Mouse (Mus musculus): ENCODE data around the gene Ces1b. TPM values are rescaled to one million over a fixed set of nuclear protein-coding genes. Genes with fewer than 3 reads are reported as not detected.

Ces1b gene
- not detected in 2 replicates for polyA plus RNA-seq (2011; ENCODE audit: insufficient read length, low read depth, missing spikeins)

DNA sequence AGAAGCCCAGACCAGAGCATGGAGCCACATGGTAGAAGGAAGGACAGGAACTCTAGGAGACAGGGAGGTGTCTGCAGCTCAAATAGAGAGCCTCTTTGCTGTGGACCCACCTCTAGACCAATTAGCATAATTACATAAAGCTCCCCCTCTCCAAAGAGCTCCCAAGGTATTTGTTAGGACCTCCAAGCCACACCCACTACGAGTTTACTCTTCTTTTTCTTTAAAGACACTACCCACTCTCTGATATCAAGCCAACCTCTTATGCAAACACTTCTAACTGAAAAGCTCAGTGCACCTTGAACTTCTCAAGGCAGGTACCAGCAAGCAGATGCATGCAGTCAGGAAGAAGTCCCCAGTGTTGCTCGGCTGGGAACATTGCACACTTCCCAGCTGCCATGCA lies at the start of gene Ces1b:
Gene Ces1b (minus strand): TSS at position 131 of the 400 bp plus-strand sequence.
- Histone ChIP-seq H3K27ac (ENCODE audit: insufficient read depth, low read length) (no peak within 1 kb of the TSS), H3K4me3 (ENCODE audit: insufficient read depth, low read length) (no peak within 1 kb of the TSS), H3K4me1 (ENCODE audit: control insufficient read depth, insufficient read depth, low read length) (no peaks in the 10 kb centered on the region)
- TF ChIP-seq POLR2A (IDR thresholded peaks at IDR 0.05; ENCODE audit: low read depth, low read length) = no peak
- TF ChIP-seq CTCF (IDR thresholded peaks at IDR 0.05; ENCODE audit: borderline replicate concordance, insufficient read depth, low read length) = no peak

DNA sequence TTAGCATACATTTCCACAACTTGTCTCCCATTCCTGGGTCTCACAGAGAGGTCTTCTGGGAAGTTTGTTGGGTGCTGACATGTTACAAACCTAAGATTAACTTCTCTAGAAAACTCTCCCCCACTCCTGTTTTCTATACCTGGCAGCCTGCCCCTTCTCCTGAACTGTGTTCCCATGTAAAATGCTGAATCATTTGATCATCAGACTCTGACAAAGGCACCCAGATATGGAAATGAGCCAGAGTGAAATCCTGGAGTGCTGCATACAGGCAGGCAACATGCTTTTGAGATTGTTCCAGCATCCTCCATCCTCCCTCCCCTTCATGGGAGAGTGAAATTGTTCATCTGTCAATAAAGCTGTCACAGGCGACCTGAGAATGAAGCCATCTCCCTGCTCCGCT lies 46.7 kb upstream of the Ces1b start:
- no peak overlapping the region for H3K27ac ChIP-seq (ENCODE audit: insufficient read depth, low read length)
- no peak for TF ChIP-seq POLR2A (IDR thresholded peaks at IDR 0.05; ENCODE audit: low read depth, low read length)
- H3K4me1 ChIP-seq (ENCODE audit: control insufficient read depth, insufficient read depth, low read length) = no peaks in the 10 kb centered on the region
- H3K4me3 ChIP-seq (ENCODE audit: insufficient read depth, low read length) = no peak overlapping the region

DNA sequence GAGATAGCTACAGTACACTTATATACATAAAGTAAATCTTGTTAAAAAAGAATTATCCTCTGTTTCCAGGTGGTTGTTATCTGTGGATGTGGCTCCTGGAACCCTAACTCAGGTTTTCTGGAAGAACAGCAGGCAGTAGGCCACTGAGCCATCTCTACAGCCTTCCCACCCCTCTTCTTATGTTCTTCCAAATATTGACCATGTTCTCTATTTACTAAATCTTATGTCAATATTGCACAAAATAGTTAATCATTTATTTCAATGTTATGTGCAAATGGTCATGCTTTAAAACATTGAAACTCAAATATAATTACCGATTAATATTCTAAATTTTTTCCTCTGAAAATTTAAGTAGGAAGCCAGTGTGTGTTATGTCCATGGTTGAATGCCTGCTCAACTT lies 42.2 kb upstream of the Ces1b start:
- no peak for TF ChIP-seq POLR2A (IDR thresholded peaks at IDR 0.05; ENCODE audit: low read depth, low read length)
- TF ChIP-seq CTCF (IDR thresholded peaks at IDR 0.05; ENCODE audit: borderline replicate concordance, insufficient read depth, low read length) = no peak
- H3K4me3 ChIP-seq (ENCODE audit: insufficient read depth, low read length) = no peak overlapping the region
- H3K4me1 ChIP-seq (ENCODE audit: control insufficient read depth, insufficient read depth, low read length) = no peaks in the 10 kb centered on the region
- H3K27ac ChIP-seq (ENCODE audit: insufficient read depth, low read length) = no peak overlapping the region

DNA sequence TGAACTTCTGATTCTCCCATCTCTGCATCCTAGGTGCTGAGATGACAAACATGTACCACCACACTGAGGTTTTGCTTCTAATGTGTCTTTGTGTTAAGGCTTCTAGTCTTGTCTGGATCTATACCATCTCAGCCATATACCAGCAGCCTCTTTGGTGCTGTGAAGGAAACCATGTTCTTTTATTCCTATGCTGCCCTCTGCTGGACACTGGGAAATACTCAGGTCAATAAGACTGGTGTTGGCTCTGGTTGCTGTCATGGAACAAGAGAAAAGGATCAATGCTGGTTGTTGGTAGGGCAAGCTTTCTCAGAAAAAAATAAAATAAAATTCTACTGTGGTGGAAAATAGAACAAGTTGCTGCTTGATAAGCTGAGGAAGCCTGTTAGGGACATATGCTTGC lies 15.6 kb upstream of the Ces1b start:
- TF ChIP-seq POLR2A (IDR thresholded peaks at IDR 0.05; ENCODE audit: low read depth, low read length) (no peak), CTCF (IDR thresholded peaks at IDR 0.05; ENCODE audit: borderline replicate concordance, insufficient read depth, low read length) (no peak)
- Histone ChIP-seq H3K27ac (ENCODE audit: insufficient read depth, low read length) (no peak overlapping the region), H3K4me1 (ENCODE audit: control insufficient read depth, insufficient read depth, low read length) (no peaks in the 10 kb centered on the region), H3K4me3 (ENCODE audit: insufficient read depth, low read length) (no peak overlapping the region)

DNA sequence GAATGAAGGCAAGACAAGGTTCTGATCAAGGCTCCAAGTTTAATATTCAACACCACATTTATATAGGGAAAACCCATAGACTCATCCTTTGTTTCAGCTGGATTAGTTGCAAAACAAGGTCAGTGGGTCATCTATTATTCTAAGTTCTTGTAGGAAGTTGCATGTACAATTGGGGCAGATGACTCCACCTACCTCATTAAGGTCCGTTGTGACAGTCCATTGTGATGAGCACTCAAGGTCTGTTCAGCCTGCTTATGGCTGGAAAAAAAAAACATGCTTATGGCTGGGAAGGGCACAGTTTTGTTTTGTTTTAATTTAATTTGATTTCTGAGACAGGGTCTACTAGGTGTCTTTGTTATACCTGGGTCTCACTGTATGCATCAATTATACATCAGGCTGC lies 11.5 kb upstream of the Ces1b start:
- TF ChIP-seq CTCF (IDR thresholded peaks at IDR 0.05; ENCODE audit: borderline replicate concordance, insufficient read depth, low read length) (no peak), POLR2A (IDR thresholded peaks at IDR 0.05; ENCODE audit: low read depth, low read length) (no peak)
- Histone ChIP-seq H3K4me3 (ENCODE audit: insufficient read depth, low read length) (no peak overlapping the region), H3K27ac (ENCODE audit: insufficient read depth, low read length) (no peak overlapping the region), H3K4me1 (ENCODE audit: control insufficient read depth, insufficient read depth, low read length) (no peaks in the 10 kb centered on the region)

DNA sequence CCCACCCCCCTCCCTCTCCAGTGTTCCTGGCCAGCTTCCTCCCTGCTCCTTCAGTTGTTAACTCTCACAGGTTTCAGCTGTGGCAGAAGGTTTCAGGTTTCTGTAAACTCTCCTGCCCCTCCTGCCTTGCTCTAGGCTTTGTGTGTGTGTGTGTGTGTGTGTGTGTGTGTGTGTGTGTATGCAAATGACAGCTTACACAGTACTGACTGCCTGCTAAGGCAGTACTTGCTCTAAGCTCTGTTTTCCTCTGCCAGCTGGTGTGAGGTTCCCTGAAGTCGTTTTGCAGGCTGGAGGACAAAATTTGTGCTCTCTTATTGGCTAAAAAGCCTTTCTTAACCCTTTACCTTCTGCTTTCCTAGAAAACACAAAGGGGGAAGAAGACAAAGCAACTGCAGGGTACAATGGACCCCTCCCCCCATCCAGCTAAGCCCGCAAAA lies 8.9 kb upstream of the Ces1b start:
- Histone ChIP-seq H3K4me1 (ENCODE audit: control insufficient read depth, insufficient read depth, low read length) (no peaks in the 10 kb centered on the region), H3K27ac (ENCODE audit: insufficient read depth, low read length) (no peak overlapping the region), H3K4me3 (ENCODE audit: insufficient read depth, low read length) (no peak overlapping the region)
- TF ChIP-seq CTCF (IDR thresholded peaks at IDR 0.05; ENCODE audit: borderline replicate concordance, insufficient read depth, low read length) (no peak), POLR2A (IDR thresholded peaks at IDR 0.05; ENCODE audit: low read depth, low read length) (no peak)

DNA sequence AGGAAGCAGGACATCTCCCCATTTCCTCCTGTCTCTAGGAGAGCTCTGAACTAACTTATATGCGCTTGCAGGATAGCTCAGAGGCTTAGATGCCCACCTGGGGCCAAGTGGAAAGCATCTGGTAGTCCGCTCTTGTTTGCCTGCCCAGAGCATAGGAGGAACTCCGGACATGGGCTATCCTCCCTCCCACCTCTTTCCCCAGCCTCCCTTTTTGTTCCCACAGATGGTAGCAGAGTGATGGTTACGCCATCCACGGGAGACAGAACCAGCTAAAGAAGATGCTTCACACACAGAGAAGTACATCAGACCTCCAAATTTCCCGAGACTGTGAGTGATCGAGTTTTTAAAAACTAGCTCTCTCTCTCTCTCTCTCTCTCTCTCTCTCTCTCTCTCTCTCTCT lies 8.4 kb upstream of the Ces1b start:
- H3K27ac ChIP-seq (ENCODE audit: insufficient read depth, low read length) = no peak overlapping the region
- TF ChIP-seq CTCF (IDR thresholded peaks at IDR 0.05; ENCODE audit: borderline replicate concordance, insufficient read depth, low read length) = no peak
- TF ChIP-seq POLR2A (IDR thresholded peaks at IDR 0.05; ENCODE audit: low read depth, low read length) = no peak
- no peak overlapping the region for H3K4me3 ChIP-seq (ENCODE audit: insufficient read depth, low read length)
- no peaks in the 10 kb centered on the region for H3K4me1 ChIP-seq (ENCODE audit: control insufficient read depth, insufficient read depth, low read length)

DNA sequence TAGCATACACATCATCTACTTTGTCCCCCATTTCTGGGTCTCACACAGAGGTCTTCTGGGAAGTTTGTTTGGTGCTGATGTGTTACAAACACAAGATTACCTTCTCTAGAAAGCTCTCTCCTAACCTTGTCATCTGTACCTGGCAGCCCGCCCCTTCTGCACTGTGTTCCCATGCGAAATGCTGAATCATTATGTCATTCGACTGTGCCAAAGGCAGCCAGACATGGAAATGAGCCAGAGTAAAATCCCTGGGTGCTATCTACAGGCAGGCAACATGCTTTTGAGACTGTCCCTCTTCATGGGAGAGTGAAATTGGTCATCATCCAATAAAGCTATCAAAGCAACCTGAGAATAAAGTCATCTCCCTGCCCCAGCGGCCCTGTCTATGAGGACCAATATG lies 4.6 kb downstream of the Ces1b start:
- TF ChIP-seq CTCF (IDR thresholded peaks at IDR 0.05; ENCODE audit: borderline replicate concordance, insufficient read depth, low read length) = no peak
- TF ChIP-seq POLR2A (IDR thresholded peaks at IDR 0.05; ENCODE audit: low read depth, low read length) = no peak
- no peak overlapping the region for H3K27ac ChIP-seq (ENCODE audit: insufficient read depth, low read length)
- no peaks in the 10 kb centered on the region for H3K4me1 ChIP-seq (ENCODE audit: control insufficient read depth, insufficient read depth, low read length)
- no peak overlapping the region for H3K4me3 ChIP-seq (ENCODE audit: insufficient read depth, low read length)

DNA sequence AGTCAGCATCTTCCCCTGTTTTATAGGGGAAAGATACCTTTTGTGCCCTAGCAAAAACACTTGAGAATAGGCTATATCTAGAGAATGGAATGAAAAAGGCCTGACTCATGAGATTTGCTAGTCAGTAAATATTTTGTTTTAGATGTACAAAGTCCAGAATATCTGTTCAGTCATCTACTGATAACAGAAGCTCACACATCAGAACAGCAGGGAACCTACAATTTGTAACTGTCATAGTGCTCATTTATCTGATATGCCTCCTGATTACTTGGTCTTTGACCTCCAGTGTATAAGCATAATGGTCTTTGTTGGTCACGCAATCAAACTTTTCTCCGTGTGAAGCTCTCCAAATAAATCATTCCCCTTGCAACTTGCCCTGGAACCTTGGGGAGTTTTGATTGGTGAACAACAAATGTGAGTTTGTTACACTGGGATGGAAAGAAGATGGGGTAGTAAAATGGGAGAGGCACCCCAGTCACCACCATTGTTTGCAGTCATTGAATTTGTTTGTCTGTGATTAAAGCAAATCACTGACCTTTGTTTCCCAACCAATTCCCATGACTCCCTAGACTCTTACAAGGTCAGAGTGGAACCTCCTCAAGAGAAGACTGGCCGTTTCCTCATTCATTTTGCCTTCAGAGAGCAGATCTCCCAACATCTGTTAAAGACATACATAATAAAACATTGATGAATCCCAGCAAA lies 16.2 kb downstream of the Ces1b start:
- Histone ChIP-seq H3K4me1 (ENCODE audit: control insufficient read depth, insufficient read depth, low read length) (no peaks in the 10 kb centered on the region), H3K4me3 (ENCODE audit: insufficient read depth, low read length) (no peak overlapping the region), H3K27ac (ENCODE audit: insufficient read depth, low read length) (no peak overlapping the region)
- TF ChIP-seq POLR2A (IDR thresholded peaks at IDR 0.05; ENCODE audit: low read depth, low read length) (no peak), CTCF (IDR thresholded peaks at IDR 0.05; ENCODE audit: borderline replicate concordance, insufficient read depth, low read length) (no peak)

DNA sequence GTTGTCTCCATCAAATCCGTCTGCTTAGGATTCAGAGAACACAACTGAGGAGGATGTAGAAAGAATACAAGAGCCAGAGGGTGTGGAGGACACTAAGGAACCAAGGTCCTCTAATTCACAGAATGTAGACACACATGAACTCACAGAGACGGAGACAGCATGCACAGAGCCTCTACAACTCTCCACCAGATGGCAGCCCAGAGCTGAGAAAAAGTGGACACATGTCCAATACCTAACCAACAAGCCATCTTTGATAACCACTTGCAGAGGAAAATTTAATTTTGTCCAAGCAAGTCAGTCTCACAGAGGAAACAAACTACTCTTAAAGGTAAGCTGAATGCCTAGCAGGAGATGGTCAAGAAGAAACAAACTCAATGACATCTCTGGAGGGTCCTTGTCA lies 20.6 kb downstream of the Ces1b start:
- H3K27ac ChIP-seq (ENCODE audit: insufficient read depth, low read length) = no peak overlapping the region
- no peaks in the 10 kb centered on the region for H3K4me1 ChIP-seq (ENCODE audit: control insufficient read depth, insufficient read depth, low read length)
- H3K4me3 ChIP-seq (ENCODE audit: insufficient read depth, low read length) = no peak overlapping the region
- TF ChIP-seq POLR2A (IDR thresholded peaks at IDR 0.05; ENCODE audit: low read depth, low read length) (no peak), CTCF (IDR thresholded peaks at IDR 0.05; ENCODE audit: borderline replicate concordance, insufficient read depth, low read length) (peak; percentile 67)

Data from embryonic fibroblast, embryonic 13.5 days (primary cell).